Mouse (Mus musculus) thymus, adult 2 months (tissue): Measurements from ENCODE around the gene Senp6. TPM values are rescaled to one million over a fixed set of nuclear protein-coding genes. Genes with fewer than 3 reads are reported as not detected.

Experiments used
- DNase-seq: peaks from one replicate; pipeline ENCODE4 v3.0.0; 2021
- H3K27ac ChIP-seq: fragments of 200-500 bp; 2 replicates; pipeline ENCODE4 v1.5.1; 2012; ENCODE audit warnings: low read length, control low read depth; ENCODE audit not compliant: control insufficient read depth, insufficient read depth
- H3K27me3 ChIP-seq: fragments of 200-500 bp; 2 replicates; pipeline ENCODE4 v1.6.1; 2012; ENCODE audit warnings: mild to moderate bottlenecking, low read length, moderate library complexity, mixed read lengths; ENCODE audit not compliant: control insufficient read depth, insufficient read depth
- H3K36me3 ChIP-seq: fragments of 200-500 bp; 2 replicates; pipeline ENCODE4 v1.6.1; 2012; ENCODE audit warnings: mild to moderate bottlenecking, low read length, moderate library complexity; ENCODE audit not compliant: control insufficient read depth, insufficient read depth
- H3K4me1 ChIP-seq: fragments of 200-500 bp; replicated peaks from 2 replicates; pipeline ENCODE4 v1.6.1; 2012; ENCODE audit warnings: low read length; ENCODE audit not compliant: control insufficient read depth, insufficient read depth
- H3K4me3 ChIP-seq: fragments of 200-500 bp; 2 replicates; pipeline ENCODE4 v1.5.1; 2012; ENCODE audit warnings: mild to moderate bottlenecking, low read length, control low read depth, moderate library complexity; ENCODE audit not compliant: control insufficient read depth, insufficient read depth
- CTCF ChIP-seq: fragments of 200-500 bp; IDR thresholded peaks from 2 replicates; pipeline ENCODE4 v1.5.1; 2012; ENCODE audit warnings: mild to moderate bottlenecking, control low read depth, low read length, moderate library complexity, borderline replicate concordance; ENCODE audit not compliant: control insufficient read depth, poor library complexity, insufficient read depth; ENCODE audit errors: extremely low read depth
- POLR2A ChIP-seq: fragments of 200-500 bp; IDR thresholded peaks from 2 replicates; pipeline ENCODE4 v1.6.1; 2012; ENCODE audit warnings: mild to moderate bottlenecking, low read length, control low read depth, moderate library complexity; ENCODE audit not compliant: control insufficient read depth, poor library complexity, insufficient read depth; ENCODE audit errors: extremely low read depth
- WGBS: fragments of 180-500 bp; shearing (Covaris S2); methylation state at CpG from one replicate; pipeline ENCODE4 v1.1.7; 2018; 5-methylcytosine and 5-hydroxymethylcytosine counted together
- polyA plus RNA-seq: library from polyadenylated mRNA; depleted of rRNA; stranded (reverse); fragments of >200 nt; gene quantifications from 2 replicates; pipeline ENCODE4 v1.2.3, GENCODE M21; 2012

Gene Senp6
- polyA plus RNA-seq, 1 experiment, result 29.7 TPM

- no peaks in the 10 kb centered on the region for H3K36me3 ChIP-seq
- no peaks in the 10 kb centered on the region for H3K27me3 ChIP-seq
- H3K4me3 ChIP-seq, result peak overlapping the region; percentile 94
- peak overlapping the region; percentile 74 for H3K27ac ChIP-seq
- under 1% methylated on average over 82 of the region's 93 CpGs for WGBS
- TF ChIP-seq POLR2A, result peak; percentile 39; the same call in 1 of the 2 replicates
- no peak for TF ChIP-seq CTCF
- H3K4me1 ChIP-seq, result peaks cover 7% of the 10 kb centered on the region
- DNase-seq, result peak; percentile 74
Measured at GRCm38 (mm10) chr9:80067221-80068027, 721 bp downstream of the Senp6 start.

DNA sequence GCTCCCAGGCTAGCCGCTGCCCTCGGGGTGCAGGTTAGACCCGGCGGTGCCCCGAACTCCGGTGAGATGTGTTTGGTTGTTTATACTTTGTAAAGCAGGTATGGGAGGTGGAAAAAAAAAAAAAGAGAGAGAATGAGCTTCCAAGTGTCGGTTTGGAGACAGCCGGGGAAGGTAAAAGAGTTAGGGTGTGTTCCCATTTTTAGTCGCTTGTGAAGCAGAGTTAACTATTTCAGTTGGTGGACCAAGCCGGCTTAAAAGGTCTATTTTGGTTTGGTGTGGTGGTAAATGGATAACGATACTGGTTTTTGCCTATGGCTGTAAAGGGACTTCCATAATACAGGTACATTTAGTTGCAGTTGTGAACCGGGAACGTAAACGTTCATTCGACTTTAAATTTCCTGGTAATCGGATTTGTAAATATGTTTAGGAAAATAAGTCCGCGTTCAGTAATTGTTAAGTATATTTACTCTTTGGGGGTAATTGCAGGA is 1.4 kb downstream of the Senp6 start:
- DNase-seq, result no peak
- no peaks in the 10 kb centered on the region for H3K27me3 ChIP-seq
- under 1% methylated on average over 18 of the region's 18 CpGs for WGBS
- H3K27ac ChIP-seq, result peak overlapping the region; percentile 74
- TF ChIP-seq CTCF (no peak), POLR2A (no peak)
- peaks cover 11% of the 10 kb centered on the region for H3K4me1 ChIP-seq
- peak overlapping the region; percentile 94 for H3K4me3 ChIP-seq
- no peaks in the 10 kb centered on the region for H3K36me3 ChIP-seq

DNA sequence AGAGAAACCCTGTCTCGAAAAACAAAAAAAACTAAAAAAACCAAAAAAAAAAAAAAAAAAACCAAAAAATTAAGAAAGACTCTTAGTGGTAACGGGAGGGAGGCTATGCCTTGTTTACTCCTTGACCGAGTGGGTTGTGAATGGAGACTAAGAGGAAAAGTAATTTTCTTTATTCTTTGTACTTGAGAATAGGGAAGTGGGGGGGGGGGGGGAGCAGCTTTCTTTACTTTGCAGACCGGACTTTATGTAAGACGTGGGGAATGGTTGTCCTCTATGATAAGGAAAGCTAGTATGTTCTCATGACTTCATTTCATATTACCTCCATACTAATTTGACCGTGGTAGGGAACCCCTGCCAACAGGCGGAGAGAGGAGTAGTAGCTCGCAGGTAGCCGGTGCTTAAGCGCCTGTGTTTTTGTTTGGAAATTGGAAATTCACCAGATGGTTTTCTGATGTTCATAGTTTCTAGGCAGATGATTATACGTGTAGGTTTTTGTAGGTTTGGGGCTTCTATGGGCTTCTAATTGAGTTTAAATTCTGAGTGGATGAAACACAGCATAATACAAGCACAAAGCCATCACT is 2.1 kb downstream of the Senp6 start:
- no peak for DNase-seq
- Histone ChIP-seq H3K36me3 (no peaks in the 10 kb centered on the region), H3K27me3 (no peaks in the 10 kb centered on the region), H3K27ac (peak overlapping the region; percentile 47), H3K4me3 (peak overlapping the region; percentile 41), H3K4me1 (peaks cover 11% of the 10 kb centered on the region)
- TF ChIP-seq CTCF (no peak), POLR2A (no peak)
- 7% methylated on average over 11 of the region's 11 CpGs for WGBS

GRCm38 (mm10) chr9:80070026-80070425 is 3.3 kb downstream of the Senp6 start:
- Histone ChIP-seq H3K27ac (no peak overlapping the region), H3K36me3 (no peaks in the 10 kb centered on the region), H3K27me3 (no peaks in the 10 kb centered on the region), H3K4me3 (no peak overlapping the region), H3K4me1 (peaks cover 17% of the 10 kb centered on the region)
- WGBS, result 13% methylated on average over 3 of the region's 3 CpGs
- no peak for DNase-seq
- TF ChIP-seq POLR2A (no peak), CTCF (no peak)

DNA sequence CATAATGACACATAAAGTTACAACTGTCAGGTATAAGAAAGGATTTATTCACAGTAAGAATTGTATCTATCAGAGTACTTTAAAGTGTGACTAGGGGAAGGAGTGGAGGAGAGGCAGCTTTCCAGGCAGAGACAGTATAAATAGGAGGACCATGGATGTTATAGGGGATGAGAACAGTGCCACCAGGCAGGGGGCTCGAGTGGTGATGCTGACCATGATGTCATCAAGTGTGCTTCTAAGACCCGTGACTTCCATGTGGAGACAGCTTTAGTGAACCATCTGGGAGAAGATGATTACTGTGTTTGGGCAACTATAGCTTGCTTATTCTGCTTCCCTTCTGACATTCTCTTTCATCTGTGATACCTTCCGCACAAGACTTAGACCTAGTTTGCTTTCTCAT is 4.9 kb downstream of the Senp6 start:
- no peak overlapping the region for H3K27ac ChIP-seq
- H3K36me3 ChIP-seq, result no peaks in the 10 kb centered on the region
- H3K4me3 ChIP-seq, result no peak overlapping the region
- no peak for TF ChIP-seq POLR2A
- TF ChIP-seq CTCF, result no peak
- no peaks in the 10 kb centered on the region for H3K27me3 ChIP-seq
- H3K4me1 ChIP-seq, result peaks cover 17% of the 10 kb centered on the region
- WGBS, result 67% methylated on average over 3 of the region's 3 CpGs
- DNase-seq, result no peak

DNA sequence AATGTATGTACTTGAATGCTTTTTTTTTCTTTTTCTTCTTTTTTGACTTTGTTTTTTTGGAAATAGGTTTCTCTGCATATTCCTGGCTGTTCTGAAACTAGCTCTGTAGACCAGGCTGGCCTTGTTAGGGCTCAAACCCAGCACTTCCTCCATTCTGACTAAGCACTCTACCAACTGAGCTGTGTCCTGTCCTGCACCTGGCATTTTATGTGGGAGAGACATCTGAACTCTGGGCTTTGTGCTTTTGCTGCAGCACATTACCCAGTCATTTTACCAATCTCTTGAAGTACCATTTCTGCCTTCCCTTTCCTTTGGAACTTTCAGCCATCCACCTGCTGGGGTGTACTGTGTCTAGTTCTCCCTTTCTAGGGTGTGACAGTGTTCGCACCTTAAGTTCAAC is 7.4 kb downstream of the Senp6 start:
- Histone ChIP-seq H3K4me1 (peaks cover 18% of the 10 kb centered on the region), H3K36me3 (no peaks in the 10 kb centered on the region), H3K27ac (peak overlapping the region; percentile 67; the same call in 1 of the 2 replicates), H3K4me3 (no peak overlapping the region), H3K27me3 (no peaks in the 10 kb centered on the region)
- no peak for TF ChIP-seq CTCF
- TF ChIP-seq POLR2A, result no peak
- 73% methylated on average over 1 of the region's 1 CpGs for WGBS
- DNase-seq, result no peak

- Histone ChIP-seq H3K36me3 (no peaks in the 10 kb centered on the region), H3K4me1 (peaks cover 21% of the 10 kb centered on the region), H3K27ac (no peak overlapping the region), H3K27me3 (no peaks in the 10 kb centered on the region), H3K4me3 (no peak overlapping the region)
- TF ChIP-seq POLR2A, result no peak
- TF ChIP-seq CTCF, result no peak
- no peak for DNase-seq
Measured at GRCm38 (mm10) chr9:80074949-80075348, 8.2 kb downstream of the Senp6 start.
